Mouse (Mus musculus) midbrain, embryonic 13.5 days (tissue): ENCODE data around the gene Ccdc47. TPM values are rescaled to one million over a fixed set of nuclear protein-coding genes. Genes with fewer than 3 reads are reported as not detected.

Source experiments
- ATAC-seq: fragments of 200-750 bp; cut with Nextera tagmentation; 2 replicates; pipeline ENCODE4 v1.8.0; 2017; ENCODE audit warnings: mild to moderate bottlenecking, moderate TSS enrichment, moderate library complexity
- H3K27ac ChIP-seq: fragments of 300-500 bp; sonication (generic); 2 replicates; pipeline ENCODE4 v1.5.1; 2015; ENCODE audit warnings: inconsistent platforms, mild to moderate bottlenecking, moderate library complexity
- H3K27me3 ChIP-seq: fragments of 300-500 bp; sonication (generic); 2 replicates; pipeline ENCODE4 v1.6.1; 2015; ENCODE audit warnings: mild to moderate bottlenecking, inconsistent platforms
- H3K36me3 ChIP-seq: fragments of 300-500 bp; sonication (generic); 2 replicates; pipeline ENCODE4 v1.6.1; 2015; ENCODE audit warnings: mild to moderate bottlenecking, inconsistent platforms
- H3K4me1 ChIP-seq: fragments of 300-500 bp; sonication (generic); replicated peaks from 2 replicates; pipeline ENCODE4 v1.6.1; 2015; ENCODE audit warnings: inconsistent platforms
- H3K4me2 ChIP-seq: fragments of 300-500 bp; sonication (generic); replicated peaks from 2 replicates; pipeline ENCODE4 v1.6.1; 2015; ENCODE audit warnings: moderate library complexity, mild to moderate bottlenecking, inconsistent platforms
- H3K4me3 ChIP-seq: fragments of 300-500 bp; sonication (generic); replicated peaks from 2 replicates; pipeline ENCODE4 v1.5.1; 2015; ENCODE audit warnings: mild to moderate bottlenecking, inconsistent platforms
- H3K9ac ChIP-seq: fragments of 300-500 bp; sonication (generic); replicated peaks from 2 replicates; pipeline ENCODE4 v1.6.1; 2015; ENCODE audit warnings: mild to moderate bottlenecking, inconsistent platforms
- H3K9me3 ChIP-seq: fragments of 300-500 bp; sonication (generic); 2 replicates; pipeline ENCODE4 v1.6.1; 2016; ENCODE audit warnings: mild to moderate bottlenecking, inconsistent platforms
- WGBS: fragments of 180-500 bp; shearing (Covaris S2); methylation state at CpG from one replicate; pipeline ENCODE4 v1.1.7; 2015; 5-methylcytosine and 5-hydroxymethylcytosine counted together
- polyA plus RNA-seq: library from polyadenylated mRNA; unstranded; fragments of >200 nt; fragmentation: Nextera tagmentation; extraction: Ambion mirVana; gene quantifications from 2 replicates; pipeline ENCODE4 v1.2.1, GENCODE M21; 2015

Gene Ccdc47
- polyA plus RNA-seq, 1 experiment from 2014 or later: 96.2 TPM

DNA sequence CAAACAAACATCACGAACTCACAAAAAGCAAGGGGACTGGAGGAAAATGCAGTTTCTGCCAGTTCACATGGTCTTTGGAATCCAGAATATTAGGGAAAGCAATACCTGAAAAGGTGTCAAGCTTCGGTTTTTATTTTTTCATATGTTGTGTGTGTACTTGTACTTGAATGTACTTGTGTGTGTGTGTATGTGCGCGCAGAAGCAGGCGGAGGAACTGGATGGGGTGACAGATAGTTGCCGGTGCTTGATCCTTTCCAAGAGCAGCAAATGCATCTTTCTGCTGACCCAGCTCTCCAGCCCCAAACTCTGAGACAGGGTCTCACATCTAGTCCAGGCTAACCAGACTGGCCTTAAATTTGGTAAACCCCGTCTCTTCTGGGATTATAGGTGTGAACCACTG lies 21.3 kb downstream of the Ccdc47 start:
- no peak overlapping the region for H3K27ac ChIP-seq
- H3K4me2 ChIP-seq: no peak overlapping the region
- no peak overlapping the region for H3K9ac ChIP-seq
- no peaks in the 10 kb centered on the region for H3K9me3 ChIP-seq
- H3K36me3 ChIP-seq: peaks cover 30% of the 10 kb centered on the region
- 93% methylated on average over 7 of the region's 7 CpGs for WGBS
- H3K4me3 ChIP-seq: no peak overlapping the region
- H3K4me1 ChIP-seq: peaks cover 15% of the 10 kb centered on the region
- no peaks in the 10 kb centered on the region for H3K27me3 ChIP-seq
- ATAC-seq: no peak

DNA sequence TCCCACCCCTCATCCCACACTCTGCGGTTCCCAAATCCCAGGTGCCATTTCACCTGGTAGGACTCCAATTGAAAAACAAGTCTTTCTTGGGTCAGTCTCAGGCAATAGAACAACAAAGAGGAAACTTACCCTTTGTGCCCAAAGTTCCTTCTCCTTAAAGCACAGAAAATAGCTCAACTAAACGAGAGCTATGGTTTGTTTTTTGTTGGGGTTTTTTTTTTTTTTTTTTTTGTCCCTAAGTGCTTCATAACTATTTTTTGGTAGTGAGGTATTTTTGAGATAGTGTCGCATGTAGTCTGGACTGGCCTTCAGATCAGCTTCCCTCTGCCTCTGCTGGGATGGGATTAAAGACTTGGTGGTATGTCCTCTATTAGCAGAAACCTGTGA lies 22.0 kb downstream of the Ccdc47 start:
- WGBS: 45% methylated on average over 3 of the region's 3 CpGs
- Histone ChIP-seq H3K36me3 (peaks cover 25% of the 10 kb centered on the region), H3K27ac (peak overlapping the region; percentile 87), H3K9me3 (no peaks in the 10 kb centered on the region), H3K27me3 (no peaks in the 10 kb centered on the region), H3K4me2 (peak overlapping the region; percentile 75), H3K4me3 (peak overlapping the region; percentile 79), H3K9ac (peak overlapping the region; percentile 75), H3K4me1 (peaks cover 15% of the 10 kb centered on the region)
- no peak for ATAC-seq

DNA sequence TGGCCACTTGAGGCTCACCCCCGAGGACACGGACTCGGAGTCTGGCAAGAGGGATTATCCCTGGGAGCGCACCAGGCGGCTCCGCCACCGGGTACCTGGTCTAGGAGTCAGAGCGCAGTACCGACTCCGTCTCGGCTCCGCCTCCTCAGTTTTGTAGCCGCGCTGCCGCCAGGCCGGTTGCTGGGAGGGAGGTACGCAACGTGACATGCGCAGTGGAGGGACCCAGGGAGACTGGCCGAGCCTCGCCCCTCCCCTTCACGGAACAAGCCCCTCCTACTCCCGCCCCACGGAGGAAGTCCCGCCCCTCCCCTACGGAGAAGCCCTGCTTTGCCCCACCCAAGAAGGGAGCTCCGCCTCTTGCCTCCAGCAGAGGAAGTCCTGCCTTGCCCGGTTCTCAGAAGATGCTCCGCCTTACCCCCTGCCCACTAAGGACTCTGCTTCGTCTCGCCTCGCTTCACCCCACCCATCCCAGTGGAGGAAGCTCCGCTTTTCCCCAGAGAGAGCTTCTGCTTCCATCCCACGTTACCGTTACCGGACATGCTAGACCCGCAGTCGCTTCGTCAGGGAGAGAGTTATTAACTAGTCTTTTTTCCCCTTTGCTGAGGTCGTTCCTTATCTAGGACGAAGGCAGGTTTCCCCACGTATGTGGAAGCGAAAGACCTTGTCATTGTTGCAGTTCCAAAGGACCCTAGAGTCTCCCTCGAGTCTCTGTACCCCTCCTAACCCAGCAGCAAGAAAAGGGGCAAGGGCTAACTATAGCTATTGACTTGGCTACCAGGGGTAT lies 22.6 kb downstream of the Ccdc47 start:
- Histone ChIP-seq H3K27ac (peak overlapping the region; percentile 88), H3K4me2 (peak overlapping the region; percentile 75), H3K27me3 (no peaks in the 10 kb centered on the region), H3K36me3 (peaks cover 24% of the 10 kb centered on the region), H3K4me3 (peak overlapping the region; percentile 79), H3K4me1 (peaks cover 15% of the 10 kb centered on the region), H3K9me3 (no peaks in the 10 kb centered on the region), H3K9ac (peak overlapping the region; percentile 87)
- under 1% methylated on average over 43 of the region's 44 CpGs for WGBS
- ATAC-seq: peak; percentile 98

DNA sequence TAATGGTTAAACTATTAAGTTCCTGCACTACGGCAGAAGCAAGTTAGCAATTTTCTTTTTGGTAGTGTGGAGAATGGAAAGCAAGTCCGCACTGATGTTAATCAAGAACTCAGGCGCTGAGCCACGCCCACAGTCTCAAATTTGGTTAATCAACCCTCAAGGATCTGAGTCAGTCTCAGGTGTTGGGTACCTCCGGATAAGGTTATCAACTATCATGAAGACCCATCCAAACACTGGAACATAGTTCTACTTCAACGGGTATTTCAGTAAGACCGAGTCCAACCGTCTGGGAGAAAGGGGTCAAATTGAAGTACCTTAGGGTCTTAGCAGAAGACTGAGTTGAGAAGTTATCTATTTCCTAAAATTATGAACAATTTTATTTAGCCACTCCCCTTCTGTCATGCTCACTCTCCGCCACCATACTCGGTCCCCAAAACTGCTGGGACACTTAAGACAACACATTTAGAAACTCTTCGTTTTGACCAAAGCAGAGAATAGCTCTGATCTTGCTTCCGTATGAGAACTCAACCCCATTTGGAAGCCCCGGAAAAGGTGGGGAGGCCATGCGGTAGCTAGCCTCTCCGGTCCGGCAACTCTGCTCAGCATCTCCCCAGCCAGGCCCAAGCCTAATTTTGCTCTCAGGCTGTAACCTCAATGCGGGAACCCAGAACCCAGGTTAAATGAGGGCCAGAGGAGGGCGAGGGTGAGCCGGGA lies 23.3 kb downstream of the Ccdc47 start:
- Histone ChIP-seq H3K36me3 (peaks cover 16% of the 10 kb centered on the region), H3K4me1 (peaks cover 15% of the 10 kb centered on the region), H3K9me3 (no peaks in the 10 kb centered on the region), H3K4me3 (peak overlapping the region; percentile 79), H3K9ac (peak overlapping the region; percentile 87), H3K4me2 (peak overlapping the region; percentile 75), H3K27me3 (no peaks in the 10 kb centered on the region), H3K27ac (peak overlapping the region; percentile 88)
- ATAC-seq: no peak; the same call in 1 of the 2 replicates
- 13% methylated on average over 19 of the region's 19 CpGs for WGBS

DNA sequence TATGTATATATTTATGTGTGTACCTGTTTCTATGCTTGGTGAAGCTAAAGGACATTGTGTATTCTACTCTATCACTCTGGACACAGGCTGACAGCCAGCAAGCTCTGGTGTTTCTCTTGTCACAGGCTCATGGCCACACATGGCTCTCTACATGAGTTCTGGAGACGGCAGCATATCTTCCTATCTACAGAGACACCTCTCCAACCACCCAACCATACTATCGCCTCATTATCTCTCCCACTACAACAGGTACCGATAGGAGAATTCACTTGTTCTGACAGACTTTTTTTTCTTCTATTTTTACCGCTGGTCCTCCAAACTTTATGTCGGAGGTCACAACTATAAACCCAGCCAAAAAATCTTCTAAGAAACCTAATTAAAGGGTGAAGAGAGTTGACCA lies 23.9 kb downstream of the Ccdc47 start:
- no peak for ATAC-seq
- Histone ChIP-seq H3K9ac (no peak overlapping the region), H3K4me2 (peak overlapping the region; percentile 75), H3K4me1 (peaks cover 15% of the 10 kb centered on the region), H3K4me3 (peak overlapping the region; percentile 79), H3K9me3 (no peaks in the 10 kb centered on the region), H3K27ac (no peak overlapping the region), H3K36me3 (peaks cover 11% of the 10 kb centered on the region), H3K27me3 (no peaks in the 10 kb centered on the region)
- 90% methylated on average over 5 of the region's 5 CpGs for WGBS

DNA sequence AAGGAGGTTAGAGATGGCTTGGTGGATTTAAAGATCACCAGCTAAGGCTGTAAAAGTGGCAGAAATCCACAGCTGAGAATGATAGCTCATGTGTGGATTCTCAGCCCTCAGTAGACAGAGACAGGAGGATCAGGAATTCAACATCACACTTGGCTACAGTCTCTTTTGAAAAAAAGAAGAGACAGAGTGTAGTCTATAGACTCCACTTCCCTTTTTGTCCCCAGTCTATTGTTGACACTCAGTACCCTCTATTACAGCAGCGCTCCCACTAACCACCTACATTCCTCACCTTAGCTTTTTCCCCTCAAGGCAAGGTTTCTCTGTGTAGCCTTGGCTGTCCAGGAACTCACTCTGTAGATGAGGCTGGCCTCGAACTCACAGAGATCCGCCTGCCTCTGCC lies 24.4 kb downstream of the Ccdc47 start:
- no peaks in the 10 kb centered on the region for H3K9me3 ChIP-seq
- H3K4me1 ChIP-seq: peaks cover 15% of the 10 kb centered on the region
- 97% methylated on average over 3 of the region's 3 CpGs for WGBS
- no peak overlapping the region for H3K4me2 ChIP-seq
- H3K9ac ChIP-seq: no peak overlapping the region
- ATAC-seq: no peak
- no peak overlapping the region for H3K27ac ChIP-seq
- H3K36me3 ChIP-seq: peaks cover 5% of the 10 kb centered on the region
- no peak overlapping the region for H3K4me3 ChIP-seq
- H3K27me3 ChIP-seq: no peaks in the 10 kb centered on the region

DNA sequence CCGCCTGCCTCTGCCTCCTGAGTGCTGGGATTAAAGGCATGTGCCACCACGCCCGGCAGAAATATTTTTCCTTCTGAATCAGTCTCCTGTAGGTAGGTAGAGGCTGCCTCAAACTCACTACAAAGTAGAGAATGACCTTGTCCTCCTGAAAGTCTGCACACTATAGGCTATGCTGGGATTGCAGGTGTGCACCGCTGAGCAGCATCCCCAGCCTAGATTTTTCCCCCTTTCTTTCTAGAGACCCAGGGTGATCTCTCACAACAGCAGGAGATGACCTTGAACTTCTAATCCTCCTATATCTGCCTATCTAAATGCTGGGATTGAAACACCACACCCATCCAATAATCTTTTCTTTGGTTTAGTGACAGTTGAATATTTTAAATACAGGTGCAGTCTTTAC lies 28.8 kb downstream of the Ccdc47 start:
- Histone ChIP-seq H3K4me2 (no peak overlapping the region), H3K27me3 (no peaks in the 10 kb centered on the region), H3K4me1 (peaks cover 5% of the 10 kb centered on the region), H3K27ac (no peak overlapping the region), H3K36me3 (peaks cover 18% of the 10 kb centered on the region), H3K4me3 (no peak overlapping the region), H3K9ac (no peak overlapping the region), H3K9me3 (no peaks in the 10 kb centered on the region)
- WGBS: 93% methylated on average over 4 of the region's 4 CpGs
- ATAC-seq: no peak

DNA sequence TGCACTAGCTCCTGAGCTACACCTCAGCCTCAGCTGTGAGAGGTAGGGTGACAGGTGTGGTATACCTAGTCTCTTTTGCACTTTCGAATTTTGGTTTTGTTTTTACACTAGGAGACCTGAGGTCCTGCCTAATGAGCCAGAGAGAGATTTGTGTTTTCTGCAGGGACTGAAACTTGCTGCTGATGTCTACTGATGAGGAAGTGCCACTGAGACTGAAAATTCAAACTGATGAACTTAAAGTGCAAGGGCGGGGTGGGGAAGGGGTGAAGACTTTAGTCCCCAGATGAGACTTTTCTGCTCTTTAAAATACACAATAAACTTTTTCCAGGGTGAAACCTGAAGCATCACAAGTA lies 35.7 kb downstream of the Ccdc47 start:
- Histone ChIP-seq H3K4me3 (no peak overlapping the region), H3K4me1 (no peaks in the 10 kb centered on the region), H3K27ac (no peak overlapping the region), H3K9ac (no peak overlapping the region), H3K4me2 (no peak overlapping the region), H3K9me3 (no peaks in the 10 kb centered on the region), H3K27me3 (no peaks in the 10 kb centered on the region), H3K36me3 (peaks cover 22% of the 10 kb centered on the region)
- ATAC-seq: no peak
- 92% methylated on average over 2 of the region's 2 CpGs for WGBS

DNA sequence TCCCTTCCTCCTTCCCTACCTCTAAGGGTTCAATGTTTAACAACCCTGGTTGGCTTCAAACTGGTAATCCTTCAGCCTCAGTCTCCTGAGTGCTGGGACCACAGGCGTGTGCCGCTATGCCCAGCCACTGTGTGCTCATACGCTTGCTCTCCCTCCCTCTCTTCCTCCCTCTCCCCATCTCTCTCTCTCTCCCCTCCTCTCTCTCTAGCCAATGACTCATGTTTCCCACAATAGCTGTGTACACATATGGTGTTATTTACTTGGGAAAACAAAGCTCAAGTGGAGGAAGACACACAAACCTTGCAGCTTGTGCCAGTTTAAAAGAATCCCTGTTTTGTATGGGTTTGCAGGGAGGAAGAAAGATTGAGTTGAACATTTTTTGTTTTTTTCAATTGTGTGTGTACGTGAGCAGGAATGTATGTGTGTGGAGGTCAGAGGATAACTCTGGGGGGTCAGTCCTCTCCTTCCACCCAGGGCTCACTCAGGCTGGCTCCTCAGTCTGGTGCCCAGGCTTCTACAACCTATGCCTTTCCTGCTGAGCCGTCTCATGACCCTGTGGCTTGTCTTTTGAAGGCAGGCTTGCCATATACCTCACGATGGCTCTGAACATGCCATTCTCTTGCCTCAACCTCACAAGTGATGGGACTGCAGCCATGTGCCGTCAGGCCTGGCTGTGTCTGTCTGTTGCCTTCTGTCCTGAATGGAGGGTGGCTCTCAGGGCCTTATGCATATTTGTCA lies 36.3 kb downstream of the Ccdc47 start:
- Histone ChIP-seq H3K4me3 (no peak overlapping the region), H3K4me1 (no peaks in the 10 kb centered on the region), H3K9ac (no peak overlapping the region), H3K27ac (no peak overlapping the region), H3K36me3 (peaks cover 17% of the 10 kb centered on the region), H3K9me3 (no peaks in the 10 kb centered on the region), H3K4me2 (no peak overlapping the region), H3K27me3 (no peaks in the 10 kb centered on the region)
- 79% methylated on average over 7 of the region's 7 CpGs for WGBS
- no peak for ATAC-seq

DNA sequence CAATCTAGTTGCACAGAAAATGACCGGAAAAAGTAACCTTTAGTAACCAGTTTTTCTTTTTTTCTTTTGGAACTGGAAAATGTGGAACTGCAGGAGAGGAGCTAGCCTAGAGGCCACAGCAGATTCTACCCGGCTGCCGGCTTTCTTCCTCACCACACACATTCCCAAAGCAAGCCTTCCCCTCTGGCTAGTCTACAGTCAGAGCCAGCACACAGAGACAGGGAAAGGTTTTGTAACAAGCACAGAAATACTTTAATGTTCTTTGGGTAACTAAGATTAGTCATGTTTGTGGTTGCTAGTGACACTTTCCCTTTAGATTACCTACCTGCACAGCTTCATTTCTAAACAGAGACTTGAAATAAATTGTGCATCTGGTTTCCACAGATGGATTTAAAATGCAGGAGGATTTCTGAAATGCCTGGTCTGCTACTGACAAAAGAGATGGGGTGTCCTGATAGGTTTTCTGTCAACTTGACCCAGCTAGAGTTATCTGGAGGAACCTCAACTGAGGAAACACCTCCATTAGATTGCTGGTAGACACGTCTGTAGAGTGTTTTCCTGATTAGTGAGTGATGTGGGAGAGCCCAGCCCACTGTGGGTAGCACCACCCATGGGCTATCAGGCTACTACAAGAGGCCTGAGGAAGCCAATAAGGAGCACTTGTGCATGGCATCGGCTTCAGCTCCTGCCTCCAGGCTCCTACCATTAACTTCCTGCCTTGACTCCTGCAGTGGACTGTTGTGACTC lies 37.9 kb downstream of the Ccdc47 start:
- no peak overlapping the region for H3K4me2 ChIP-seq
- no peak for ATAC-seq

DNA sequence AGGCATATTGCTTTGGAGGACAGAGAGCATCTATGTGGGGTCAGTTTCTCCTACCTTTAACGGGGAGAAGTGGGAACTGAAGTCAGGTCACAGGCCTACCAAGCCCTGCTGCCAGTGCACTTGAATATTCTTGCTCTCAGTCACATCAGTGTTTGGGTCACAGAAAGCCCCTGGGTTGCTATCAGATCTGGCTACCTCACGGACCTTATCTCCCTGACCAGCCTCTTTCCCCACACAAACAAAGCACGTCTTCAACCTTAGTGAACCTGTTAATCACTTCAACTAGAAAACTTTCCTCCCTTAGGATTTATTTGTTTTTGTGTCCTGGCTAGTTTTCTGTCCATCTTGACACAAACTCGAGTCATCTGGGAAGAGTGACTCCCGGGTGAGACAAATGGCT lies 39.8 kb downstream of the Ccdc47 start:
- Histone ChIP-seq H3K36me3 (peaks cover 14% of the 10 kb centered on the region), H3K27me3 (no peaks in the 10 kb centered on the region), H3K9ac (no peak overlapping the region), H3K4me3 (no peak overlapping the region), H3K4me2 (no peak overlapping the region), H3K27ac (no peak overlapping the region), H3K9me3 (no peaks in the 10 kb centered on the region), H3K4me1 (no peaks in the 10 kb centered on the region)
- 92% methylated on average over 5 of the region's 5 CpGs for WGBS
- ATAC-seq: no peak

More for the DNA sequence above, 37.9 kb downstream of the Ccdc47 start:
- peaks cover 13% of the 10 kb centered on the region for H3K36me3 ChIP-seq
- no peak overlapping the region for H3K4me3 ChIP-seq
- H3K9me3 ChIP-seq: no peaks in the 10 kb centered on the region
- H3K9ac ChIP-seq: no peak overlapping the region
- 88% methylated on average over 5 of the region's 5 CpGs for WGBS
- H3K27me3 ChIP-seq: no peaks in the 10 kb centered on the region
- H3K4me1 ChIP-seq: no peaks in the 10 kb centered on the region
- H3K27ac ChIP-seq: no peak overlapping the region
